Mouse (Mus musculus): ENCODE data around the gene Il3. TPM values are rescaled to one million over a fixed set of nuclear protein-coding genes. Genes with fewer than 3 reads are reported as not detected.
"Not testable (repeated sequence)": the region's sequence is repeated elsewhere in the genome, so short reads cannot be mapped to it uniquely, and the experiment has no call there.

Il3 gene
- polyA plus RNA-seq, 1 experiment, result not detected

DNA sequence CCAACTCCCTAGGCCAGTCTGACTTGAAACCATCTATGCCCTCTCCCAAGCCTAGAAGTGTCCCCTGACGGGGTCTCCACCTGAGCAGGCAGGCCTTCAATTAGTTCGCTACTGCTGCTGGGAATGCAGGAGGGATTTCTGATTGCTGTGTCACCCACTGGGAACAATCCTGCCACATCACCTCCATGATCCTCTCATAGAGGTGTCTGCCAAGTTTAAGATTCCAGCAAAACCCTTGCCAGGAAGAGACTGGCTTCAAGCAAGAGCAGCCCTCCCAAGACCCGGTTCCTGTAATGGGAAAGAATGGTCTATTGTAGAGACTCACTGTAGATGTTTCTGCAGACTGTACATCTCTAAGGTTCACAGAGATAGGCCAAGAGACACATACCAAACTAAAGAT lies 35.5 kb upstream of the Il3 start:
- WGBS, result 96% methylated on average over 3 of the region's 3 CpGs
- Histone ChIP-seq H3K27me3 (ENCODE audit: control insufficient read depth, insufficient read depth, low read length) (peaks cover 5% of the 10 kb centered on the region; the same call in 1 of the 2 replicates), H3K27ac (ENCODE audit: control insufficient read depth, insufficient read depth, low read length) (no peak overlapping the region), H3K36me3 (ENCODE audit: control insufficient read depth, insufficient read depth, low read length) (no peaks in the 10 kb centered on the region), H3K4me1 (replicated peaks; ENCODE audit: control insufficient read depth, insufficient read depth, low read length) (peaks cover 7% of the 10 kb centered on the region; the same call in 1 of the 2 replicates), H3K4me3 (ENCODE audit: control insufficient read depth, insufficient read depth, low read length) (no peak overlapping the region)
- DNase-seq, result no peak
- TF ChIP-seq CTCF (IDR thresholded peaks at IDR 0.05; ENCODE audit: borderline replicate concordance, control insufficient read depth, extremely low read depth, insufficient read depth, low read length, poor library complexity) (no peak), POLR2A (IDR thresholded peaks at IDR 0.05; ENCODE audit: control insufficient read depth, extremely low read depth, insufficient read depth, low read length, poor library complexity) (no peak)

DNA sequence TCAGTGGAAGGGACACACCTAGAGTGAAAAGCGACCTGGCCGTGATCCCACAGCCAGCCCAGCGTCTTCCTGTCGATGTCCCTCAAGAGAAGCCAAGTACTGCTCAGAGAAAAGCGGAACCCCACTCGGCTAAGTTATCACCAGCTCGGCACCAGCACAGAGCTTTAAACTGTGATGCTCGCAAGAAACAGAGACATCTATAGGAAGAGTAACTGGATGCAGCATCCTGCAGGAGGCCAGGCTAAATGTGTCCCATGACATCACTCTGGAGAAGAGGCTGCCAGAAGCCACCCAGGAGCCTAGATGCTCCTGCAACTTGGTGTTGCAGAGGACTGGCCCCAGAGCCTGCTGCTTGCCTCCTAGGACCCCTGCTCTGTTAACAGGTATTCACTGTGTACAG lies 34.9 kb upstream of the Il3 start:
- H3K27me3 ChIP-seq (ENCODE audit: control insufficient read depth, insufficient read depth, low read length), result peaks cover 5% of the 10 kb centered on the region; the same call in 1 of the 2 replicates
- H3K36me3 ChIP-seq (ENCODE audit: control insufficient read depth, insufficient read depth, low read length), result no peaks in the 10 kb centered on the region
- TF ChIP-seq CTCF (IDR thresholded peaks at IDR 0.05; ENCODE audit: borderline replicate concordance, control insufficient read depth, extremely low read depth, insufficient read depth, low read length, poor library complexity) (no peak), POLR2A (IDR thresholded peaks at IDR 0.05; ENCODE audit: control insufficient read depth, extremely low read depth, insufficient read depth, low read length, poor library complexity) (no peak)
- H3K4me1 ChIP-seq (replicated peaks; ENCODE audit: control insufficient read depth, insufficient read depth, low read length), result peaks cover 7% of the 10 kb centered on the region; the same call in 1 of the 2 replicates
- no peak overlapping the region for H3K27ac ChIP-seq (ENCODE audit: control insufficient read depth, insufficient read depth, low read length)
- WGBS, result 87% methylated on average over 8 of the region's 8 CpGs
- DNase-seq, result no peak
- H3K4me3 ChIP-seq (ENCODE audit: control insufficient read depth, insufficient read depth, low read length), result no peak overlapping the region

DNA sequence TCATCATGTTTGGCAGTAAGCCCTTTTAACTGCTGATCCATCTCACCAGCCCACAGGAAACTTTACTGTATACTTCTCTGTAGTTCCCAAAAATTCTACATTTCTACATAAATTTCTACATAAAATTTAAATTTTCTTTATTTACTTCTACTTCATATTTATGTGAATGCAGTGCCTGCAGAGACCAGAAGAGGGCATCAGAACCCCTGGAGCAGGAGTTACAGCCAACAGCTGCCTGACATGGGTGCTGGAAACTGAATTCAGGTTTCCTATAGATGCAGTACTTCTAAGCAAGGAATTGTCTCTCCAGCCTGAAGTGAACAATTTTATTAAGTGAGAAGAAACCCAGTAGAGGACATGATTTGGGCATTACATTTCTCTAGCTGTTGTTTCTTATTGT lies 31.7 kb upstream of the Il3 start:
- Histone ChIP-seq H3K27me3 (ENCODE audit: control insufficient read depth, insufficient read depth, low read length) (peaks cover 1% of the 10 kb centered on the region; the same call in 1 of the 2 replicates), H3K27ac (ENCODE audit: control insufficient read depth, insufficient read depth, low read length) (no peak overlapping the region), H3K4me3 (ENCODE audit: control insufficient read depth, insufficient read depth, low read length) (no peak overlapping the region), H3K36me3 (ENCODE audit: control insufficient read depth, insufficient read depth, low read length) (no peaks in the 10 kb centered on the region), H3K4me1 (replicated peaks; ENCODE audit: control insufficient read depth, insufficient read depth, low read length) (peaks cover 1% of the 10 kb centered on the region; the same call in 1 of the 2 replicates)
- TF ChIP-seq CTCF (IDR thresholded peaks at IDR 0.05; ENCODE audit: borderline replicate concordance, control insufficient read depth, extremely low read depth, insufficient read depth, low read length, poor library complexity) (no peak), POLR2A (IDR thresholded peaks at IDR 0.05; ENCODE audit: control insufficient read depth, extremely low read depth, insufficient read depth, low read length, poor library complexity) (no peak)
- DNase-seq, result no peak

DNA sequence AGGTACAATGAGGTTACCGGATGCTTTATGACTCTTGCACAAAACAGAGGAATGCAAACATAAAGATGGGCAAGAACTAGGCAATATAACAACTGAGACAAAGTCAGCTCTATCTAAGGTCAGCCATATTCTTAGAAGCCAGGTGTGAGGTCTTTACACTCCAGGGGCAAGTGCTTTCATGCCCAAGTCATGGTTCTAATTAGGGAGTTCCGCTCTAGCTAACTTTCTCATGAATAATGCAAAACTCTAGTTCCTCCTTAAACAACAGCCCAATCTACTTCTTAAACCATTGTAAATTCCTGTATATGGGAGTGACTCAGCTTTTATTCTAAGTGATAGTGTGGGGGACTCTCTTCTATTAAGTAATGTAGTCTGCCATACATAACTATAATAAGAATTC lies 30.4 kb upstream of the Il3 start:
- not testable (repeated sequence) for DNase-seq

DNA sequence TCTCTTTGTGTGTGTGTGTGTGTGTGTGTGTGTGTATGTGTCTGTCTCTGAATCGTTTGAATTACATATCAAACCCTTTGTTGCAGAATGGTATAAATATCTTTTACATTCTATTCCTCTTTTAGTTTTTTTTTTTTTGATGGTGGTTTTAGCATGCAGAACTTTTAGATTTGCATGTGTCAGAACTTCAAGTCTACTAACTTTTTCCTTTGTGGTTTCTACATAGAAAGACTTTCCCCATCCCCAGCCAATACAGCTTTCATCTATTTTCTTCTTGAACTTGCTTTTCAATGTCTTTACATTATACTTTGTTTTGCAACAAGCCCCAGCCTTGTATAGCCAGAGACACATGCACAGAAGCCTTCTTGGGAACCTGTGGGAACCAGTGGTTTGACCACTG lies 29.7 kb upstream of the Il3 start:
- Histone ChIP-seq H3K27ac (ENCODE audit: control insufficient read depth, insufficient read depth, low read length) (no peak overlapping the region), H3K4me1 (replicated peaks; ENCODE audit: control insufficient read depth, insufficient read depth, low read length) (no peaks in the 10 kb centered on the region; the same call in 1 of the 2 replicates), H3K4me3 (ENCODE audit: control insufficient read depth, insufficient read depth, low read length) (no peak overlapping the region), H3K27me3 (ENCODE audit: control insufficient read depth, insufficient read depth, low read length) (no peaks in the 10 kb centered on the region; the same call in 1 of the 2 replicates), H3K36me3 (ENCODE audit: control insufficient read depth, insufficient read depth, low read length) (no peaks in the 10 kb centered on the region)
- no peak for DNase-seq
- WGBS, result 74% methylated on average over 1 of the region's 1 CpGs
- TF ChIP-seq POLR2A (IDR thresholded peaks at IDR 0.05; ENCODE audit: control insufficient read depth, extremely low read depth, insufficient read depth, low read length, poor library complexity) (no peak), CTCF (IDR thresholded peaks at IDR 0.05; ENCODE audit: borderline replicate concordance, control insufficient read depth, extremely low read depth, insufficient read depth, low read length, poor library complexity) (no peak)

More for the DNA sequence above, 30.4 kb upstream of the Il3 start:
- H3K27ac ChIP-seq (ENCODE audit: control insufficient read depth, insufficient read depth, low read length); H3K36me3 ChIP-seq (ENCODE audit: control insufficient read depth, insufficient read depth, low read length); H3K27me3 ChIP-seq (ENCODE audit: control insufficient read depth, insufficient read depth, low read length); H3K4me3 ChIP-seq (ENCODE audit: control insufficient read depth, insufficient read depth, low read length); H3K4me1 ChIP-seq (replicated peaks; ENCODE audit: control insufficient read depth, insufficient read depth, low read length): not testable (repeated sequence)
- 96% methylated on average over 2 of the region's 2 CpGs for WGBS

DNA sequence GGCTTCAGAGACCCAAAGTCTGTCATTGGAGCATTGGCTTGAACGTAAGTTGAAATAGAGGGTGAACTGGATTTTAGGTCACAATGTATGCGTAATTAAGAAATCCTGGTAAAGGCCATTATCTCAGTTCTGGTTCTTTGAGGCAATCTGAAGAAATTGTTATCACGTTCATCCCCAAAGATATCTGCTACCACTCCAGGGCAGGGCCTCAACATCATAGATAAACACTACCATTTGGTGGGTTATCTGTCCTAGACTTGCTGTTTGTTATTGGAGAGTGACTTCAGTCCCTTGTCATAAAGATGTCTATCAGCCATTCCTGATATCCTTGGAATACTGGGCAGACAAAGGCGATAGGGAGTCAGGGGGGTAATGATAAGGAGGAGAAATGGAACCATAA lies 28.9 kb upstream of the Il3 start:
- H3K4me3 ChIP-seq (ENCODE audit: control insufficient read depth, insufficient read depth, low read length), result no peak overlapping the region
- no peak overlapping the region for H3K27ac ChIP-seq (ENCODE audit: control insufficient read depth, insufficient read depth, low read length)
- no peaks in the 10 kb centered on the region for H3K36me3 ChIP-seq (ENCODE audit: control insufficient read depth, insufficient read depth, low read length)
- no peaks in the 10 kb centered on the region for H3K27me3 ChIP-seq (ENCODE audit: control insufficient read depth, insufficient read depth, low read length)
- TF ChIP-seq POLR2A (IDR thresholded peaks at IDR 0.05; ENCODE audit: control insufficient read depth, extremely low read depth, insufficient read depth, low read length, poor library complexity) (no peak), CTCF (IDR thresholded peaks at IDR 0.05; ENCODE audit: borderline replicate concordance, control insufficient read depth, extremely low read depth, insufficient read depth, low read length, poor library complexity) (no peak)
- DNase-seq, result no peak
- H3K4me1 ChIP-seq (replicated peaks; ENCODE audit: control insufficient read depth, insufficient read depth, low read length), result no peaks in the 10 kb centered on the region; the same call in 1 of the 2 replicates
- WGBS, result 92% methylated on average over 4 of the region's 4 CpGs

Measured in thymus, adult 2 months (tissue).